Comparison of ENCODE assay signal across 10 mouse cellular contexts in the genomic region with DNA sequence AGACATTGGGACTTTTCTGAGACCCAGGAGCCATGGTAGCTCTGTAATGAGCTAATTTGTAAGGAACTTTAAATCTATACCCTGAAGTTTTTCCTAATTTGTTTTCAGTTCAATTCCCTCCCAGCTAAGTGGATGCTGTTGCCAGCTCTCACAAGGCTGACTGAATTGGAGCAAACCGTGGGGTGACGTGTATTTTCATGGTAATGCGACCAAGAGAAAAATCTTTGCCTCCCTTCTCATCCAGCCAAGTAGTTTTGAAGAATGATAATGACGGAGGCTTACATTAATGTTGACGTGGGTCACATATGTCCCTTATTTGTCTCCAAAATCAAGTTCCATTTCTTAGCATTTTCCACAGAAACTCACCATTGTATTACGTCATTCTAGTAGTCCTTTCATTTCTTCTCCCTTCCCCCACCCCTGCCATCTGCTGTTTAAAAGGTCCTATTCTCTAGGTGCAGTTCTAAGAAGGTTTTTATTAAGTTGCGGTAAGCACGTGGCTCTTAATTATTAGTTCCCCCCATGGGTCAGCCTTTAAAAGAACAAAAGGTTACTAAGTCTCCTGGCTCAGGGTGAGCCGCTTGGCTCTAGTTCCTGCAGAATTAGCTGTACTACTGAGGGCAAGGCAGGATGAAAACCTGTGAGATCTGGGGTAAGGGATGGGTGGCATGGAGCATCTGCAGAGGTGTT. TPM values are rescaled to one million over a fixed set of nuclear protein-coding genes. Genes with fewer than 3 reads are reported as not detected.
A peak's percentile ranks its signal among the peaks of the same experiment; 100 is the strongest.
DNase-seq lines count a peak whose midpoint lies in the region; ATAC-seq and TF ChIP-seq lines count a peak whose summit lies in the region.
"Had no signal": no experiment of that assay in that cellular context is flagged by ENCODE, and none has a peak within 500 bp of the region (broad histone marks: within the 10 kb centered on the region; RNA-seq: fewer than 3 reads in every experiment).

No protein-coding gene starts in this region.

- no peaks in the 10 kb centered on the region for H3K36me3 ChIP-seq in kidney, adult 2 months (ENCODE audit: control insufficient read depth, insufficient read depth, low read length)
- no peaks in the 10 kb centered on the region for H3K36me3 ChIP-seq in forebrain, embryonic 15.5 days
- peaks cover 7% of the 10 kb centered on the region for H3K36me3 ChIP-seq in limb, embryonic 10.5 days
- H3K36me3 ChIP-seq in neural tube, embryonic 14.5 days (ENCODE audit: control insufficient read depth, insufficient read depth, low read length), result no peaks in the 10 kb centered on the region

- H3K27me3 ChIP-seq in kidney, adult 2 months (replicated peaks; ENCODE audit: control insufficient read depth, insufficient read depth, low read length), result no peaks in the 10 kb centered on the region
- H3K27me3 ChIP-seq in forebrain, embryonic 15.5 days, result no peaks in the 10 kb centered on the region
- no peaks in the 10 kb centered on the region for H3K27me3 ChIP-seq in limb, embryonic 10.5 days (ENCODE audit: low read depth, poor library complexity, severe bottlenecking)
- no peaks in the 10 kb centered on the region for H3K27me3 ChIP-seq in neural tube, embryonic 14.5 days (ENCODE audit: control insufficient read depth, insufficient read depth, low read length)

- H3K4me2 ChIP-seq in forebrain, embryonic 15.5 days (replicated peaks), result peak overlapping the region; percentile 34
- no peak overlapping the region; the same call in 1 of the 2 replicates for H3K4me2 ChIP-seq in neural tube, embryonic 14.5 days (ENCODE audit: low read depth, low read length)

- peaks cover 26% of the 10 kb centered on the region for H3K4me1 ChIP-seq in kidney, adult 2 months (ENCODE audit: control insufficient read depth, insufficient read depth, low read length)
- H3K4me1 ChIP-seq in forebrain, embryonic 15.5 days, result peaks cover 32% of the 10 kb centered on the region
- peaks cover 38% of the 10 kb centered on the region for H3K4me1 ChIP-seq in limb, embryonic 10.5 days
- H3K4me1 ChIP-seq in neural tube, embryonic 14.5 days (ENCODE audit: control insufficient read depth, insufficient read depth, low read length), result no peaks in the 10 kb centered on the region

- no peaks in the 10 kb centered on the region for H3K9me3 ChIP-seq in forebrain, embryonic 15.5 days
- H3K9me3 ChIP-seq in limb, embryonic 10.5 days (replicated peaks), result no peaks in the 10 kb centered on the region
- H3K9me3 ChIP-seq in neural tube, embryonic 14.5 days (ENCODE audit: control insufficient read depth, low read length), result no peaks in the 10 kb centered on the region

- H3K9ac ChIP-seq in forebrain, embryonic 15.5 days (replicated peaks), result peak overlapping the region; percentile 26
- H3K9ac ChIP-seq in neural tube, embryonic 14.5 days (replicated peaks; ENCODE audit: low read depth, low read length), result no peak overlapping the region

- TF ChIP-seq CTCF in kidney, adult 2 months (conservative IDR thresholded peaks at IDR 0.05; ENCODE audit: insufficient read depth, insufficient read length, low read depth, low read length), result no peak

- peak overlapping the region; percentile 49 for H3K27ac ChIP-seq in kidney, adult 2 months (ENCODE audit: insufficient read depth, low read depth, low read length)
- peak overlapping the region; percentile 77 for H3K27ac ChIP-seq in forebrain, embryonic 15.5 days (replicated peaks)
- peak overlapping the region; percentile 84 for H3K27ac ChIP-seq in limb, embryonic 10.5 days
- no peak overlapping the region for H3K27ac ChIP-seq in neural tube, embryonic 14.5 days (ENCODE audit: low read depth, low read length)

- TF ChIP-seq POLR2A in kidney, adult 2 months (IDR thresholded peaks at IDR 0.05; ENCODE audit: low read depth, low read length), result no peak

- intact Hi-C loops in left cerebral cortex, postnatal 4 days (cut with DNase I), result no loop called here

- ATAC-seq in forebrain, embryonic 15.5 days (replicated peaks), result peak; percentile 83
- ATAC-seq in neural tube, embryonic 14.5 days (ENCODE audit: low read depth), result peak; percentile 60; the same call in 1 of the 2 replicates

- no peak overlapping the region for H3K4me3 ChIP-seq in kidney, adult 2 months (ENCODE audit: insufficient read depth, low read depth, low read length)
- H3K4me3 ChIP-seq in forebrain, embryonic 15.5 days, result no peak overlapping the region
- peak overlapping the region; percentile 5 for H3K4me3 ChIP-seq in limb, embryonic 10.5 days
- H3K4me3 ChIP-seq in neural tube, embryonic 14.5 days (ENCODE audit: low read depth, low read length), result no peak overlapping the region

- 44% methylated on average over 9 of the region's 9 CpGs for WGBS in kidney, adult 2 months
- 8% methylated on average over 9 of the region's 9 CpGs for WGBS in forebrain, embryonic 15.5 days
- 50% methylated on average over 9 of the region's 9 CpGs for WGBS in limb, embryonic 10.5 days
- WGBS in neural tube, embryonic 14.5 days, result 20% methylated on average over 9 of the region's 9 CpGs

- DNase-seq in kidney, adult 2 months, result peak; percentile 74
- no peak for DNase-seq in kidney, adult 18-20 months
- peak; percentile 45 for DNase-seq in limb, embryonic 10.5 days (ENCODE audit: low spot score)
- no peak for DNase-seq in left cerebral cortex, postnatal 4 days
- no peak for DNase-seq in adipocyte (ENCODE audit: low spot score)
- DNase-seq in left cerebral cortex, adult 18-20 months (ENCODE audit: low spot score in 2 of 2), result no peak
- DNase-seq: lung, postnatal 4 days; thymus, adult 18-20 months had no signal

RNA-seq across cellular contexts. Expression of a gene that starts 55.8 kb away (rescaled TPM):
- 54.5 and 68.4 TPM in 2 replicates for polyA plus RNA-seq in kidney, adult 2 months (2012; rRNA removed)
- polyA plus RNA-seq in forebrain, embryonic 15.5 days (2015; fragmentation: Nextera tagmentation; extraction: Ambion mirVana), result 116 and 117 TPM in 2 replicates
- polyA plus RNA-seq in limb, embryonic 10.5 days (2016; fragmentation: Nextera tagmentation; extraction: Ambion mirVana), result 89.8 and 113 TPM in 2 replicates
- 45.9 and 50.8 TPM in 2 replicates for polyA plus RNA-seq in neural tube, embryonic 14.5 days (2014; fragmentation: Nextera tagmentation; extraction: Ambion mirVana)
- total RNA-seq in left cerebral cortex, postnatal 4 days (2021), result 10 to 100 TPM; 37.6 to 43.8 TPM
- 10 to 100 TPM; 20.8 to 21.8 TPM for total RNA-seq in left cerebral cortex, adult 18-20 months (2021)

Comparison
In these comparisons a context has a peak if more than half of its experiments do, and no peak if none do; other contexts are left out.
1. DNase-seq: peak in kidney, adult 2 months (single experiment) and limb, embryonic 10.5 days (single experiment); none in kidney, adult 18-20 months (single experiment), left cerebral cortex, postnatal 4 days (single experiment), adipocyte (single experiment) and left cerebral cortex, adult 18-20 months (0 of 2).